Mouse (Mus musculus) CH12.LX (cell line): ENCODE results near the gene Rhpn2.

Source experiments
- CHD1 ChIP-seq: IDR thresholded peaks from 2 replicates; pipeline ENCODE4 v1.6.1; 2012; ENCODE audit warnings: low read depth, low read length, improper control_type of control experiment, inconsistent platforms
- CTCF ChIP-seq, 2 experiments: IDR thresholded peaks in 1 of 2; conservative IDR thresholded peaks in 1 of 2; 2 replicates each; pipeline ENCODE4 v1.5.1; 2011 to 2012; ENCODE audit warnings: low read depth in 2 of 2, low read length in 2 of 2, improper control_type of control experiment in 1 of 2, inconsistent platforms in 1 of 2, mild to moderate bottlenecking in 1 of 2, moderate library complexity in 1 of 2
- JUN ChIP-seq: IDR thresholded peaks from 2 replicates; pipeline ENCODE4 v1.6.1; 2011; ENCODE audit warnings: low read depth, mild to moderate bottlenecking, low read length, improper control_type of control experiment, moderate library complexity; ENCODE audit not compliant: insufficient read depth
- MAX ChIP-seq: IDR thresholded peaks from 2 replicates; pipeline ENCODE4 v1.6.1; 2011; ENCODE audit warnings: low read length, improper control_type of control experiment
- POLR2A ChIP-seq: IDR thresholded peaks from 2 replicates; pipeline ENCODE4 v1.6.1; 2011; ENCODE audit warnings: low read depth, mild to moderate bottlenecking, improper control_type of control experiment, low read length
- POLR2AphosphoS2 ChIP-seq: IDR thresholded peaks from 2 replicates; pipeline ENCODE4 v1.6.1; 2011; ENCODE audit warnings: low read depth, low read length, improper control_type of control experiment
- SIN3A ChIP-seq: IDR thresholded peaks from 2 replicates; pipeline ENCODE4 v1.6.1; 2012; ENCODE audit warnings: low read length, improper control_type of control experiment, inconsistent platforms

DNA sequence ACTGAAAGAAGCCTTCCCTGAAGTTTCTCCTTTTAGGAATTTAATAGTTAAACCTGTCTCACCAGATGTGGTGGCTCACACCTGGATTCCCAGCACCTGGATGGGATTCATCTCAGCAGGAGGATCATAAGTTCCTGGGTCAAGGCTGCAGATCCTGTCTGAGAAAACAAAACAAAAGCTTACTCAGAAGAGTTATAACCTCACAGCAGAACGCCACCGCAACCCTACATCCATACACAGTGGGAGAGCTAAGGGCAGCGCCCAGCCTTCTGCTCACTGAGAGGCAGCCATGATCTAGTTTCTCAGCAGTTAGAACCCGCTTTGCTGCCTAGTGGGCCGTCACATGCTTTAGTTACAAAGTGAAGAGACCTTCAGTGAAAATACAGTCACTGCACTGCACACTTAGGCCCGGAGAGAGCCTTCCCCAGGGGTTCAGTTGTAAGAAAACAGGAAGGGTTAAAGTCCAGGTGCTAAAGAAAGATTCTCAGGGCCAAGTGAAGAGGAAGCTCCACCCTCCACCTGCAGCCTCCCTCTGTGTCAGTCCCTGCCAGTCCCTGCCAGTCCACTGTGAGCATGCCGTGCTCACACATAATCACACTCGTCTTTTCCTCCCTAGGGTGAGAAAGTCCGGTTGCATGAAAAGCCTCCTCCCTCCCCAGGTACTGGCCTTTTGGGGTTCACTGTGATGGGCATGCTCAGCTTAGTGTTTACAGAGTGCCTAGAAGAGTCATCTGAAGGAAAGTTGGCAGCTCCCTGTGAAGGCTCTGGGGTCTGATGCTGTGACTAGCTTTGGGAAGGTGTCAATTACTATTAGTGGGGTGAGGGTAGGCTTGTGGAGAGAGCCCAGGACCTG, 82.1 kb downstream of the Rhpn2 start:
- TF ChIP-seq MAX (no peak), CTCF (conservative IDR thresholded peaks at IDR 0.05 in 1 of 2, IDR thresholded peaks at IDR 0.05 in 1 of 2; ENCODE audit: low read depth in 2 of 2, low read length in 2 of 2) (no peak), JUN (no peak), POLR2AphosphoS2 (no peak), SIN3A (no peak), CHD1 (no peak), POLR2A (no peak)
